Mouse (Mus musculus) forebrain, embryonic 12.5 days (tissue): ENCODE results near the gene Cir1. TPM values are rescaled to one million over a fixed set of nuclear protein-coding genes. Genes with fewer than 3 reads are reported as not detected.

ENCODE experiments used
- ATAC-seq: fragments of 200-750 bp; cut with Nextera tagmentation; 2 replicates; pipeline ENCODE4 v1.8.0; 2017; ENCODE audit warnings: moderate TSS enrichment; ENCODE audit not compliant: low FRiP score
- H3K27ac ChIP-seq: fragments of 300-500 bp; sonication (generic); 2 replicates; pipeline ENCODE4 v1.5.1; 2016; ENCODE audit warnings: mild to moderate bottlenecking
- H3K27me3 ChIP-seq: fragments of 300-500 bp; sonication (generic); 2 replicates; pipeline ENCODE4 v1.6.1; 2016; ENCODE audit warnings: mild to moderate bottlenecking
- H3K36me3 ChIP-seq: fragments of 300-500 bp; sonication (generic); replicated peaks from 2 replicates; pipeline ENCODE4 v1.6.1; 2016; ENCODE audit warnings: mild to moderate bottlenecking
- H3K4me1 ChIP-seq: fragments of 300-500 bp; sonication (generic); 2 replicates; pipeline ENCODE4 v1.6.1; 2016
- H3K4me2 ChIP-seq: fragments of 300-500 bp; sonication (generic); 2 replicates; pipeline ENCODE4 v1.6.1; 2016; ENCODE audit warnings: mild to moderate bottlenecking, moderate library complexity
- H3K4me3 ChIP-seq: fragments of 300-500 bp; sonication (generic); replicated peaks from 2 replicates; pipeline ENCODE4 v1.5.1; 2016; ENCODE audit warnings: mild to moderate bottlenecking
- H3K9ac ChIP-seq: fragments of 300-500 bp; sonication (generic); 2 replicates; pipeline ENCODE4 v1.6.1; 2016; ENCODE audit warnings: mild to moderate bottlenecking
- H3K9me3 ChIP-seq: fragments of 300-500 bp; sonication (generic); 2 replicates; pipeline ENCODE4 v1.6.1; 2016
- WGBS: fragments of 180-500 bp; shearing (Covaris S2); methylation state at CpG from one replicate; pipeline ENCODE4 v1.1.7; 2016; 5-methylcytosine and 5-hydroxymethylcytosine counted together
- polyA plus RNA-seq: library from polyadenylated mRNA; unstranded; fragments of >200 nt; fragmentation: Nextera tagmentation; extraction: Ambion mirVana; gene quantifications from 2 replicates; pipeline ENCODE4 v1.2.1, GENCODE M21; 2016

Gene Cir1
- 24.0 and 26.1 TPM in 2 replicates for polyA plus RNA-seq

- under 1% methylated on average over 64 of the region's 64 CpGs for WGBS
- H3K27ac ChIP-seq, result peak within 1 kb of the TSS; percentile 78
- no peaks in the 10 kb centered on the region for H3K9me3 ChIP-seq
- H3K27me3 ChIP-seq, result no peaks in the 10 kb centered on the region
- H3K4me2 ChIP-seq, result peak within 1 kb of the TSS; percentile 90
- peak within 1 kb of the TSS; percentile 70 for H3K4me3 ChIP-seq
- peak; percentile 97 for ATAC-seq
- peaks cover 19% of the 10 kb centered on the region for H3K36me3 ChIP-seq
- peak within 1 kb of the TSS; percentile 61 for H3K9ac ChIP-seq
- peaks cover 15% of the 10 kb centered on the region for H3K4me1 ChIP-seq
These were observed at the start of gene Cir1, which contains the start of gene Scrn3 for GRCm38 (mm10) chr2:73312152-73313116. Gene Cir1, minus strand, starts transcription at chr2:73312701. Gene Scrn3, plus strand, starts transcription at chr2:73312601.

DNA sequence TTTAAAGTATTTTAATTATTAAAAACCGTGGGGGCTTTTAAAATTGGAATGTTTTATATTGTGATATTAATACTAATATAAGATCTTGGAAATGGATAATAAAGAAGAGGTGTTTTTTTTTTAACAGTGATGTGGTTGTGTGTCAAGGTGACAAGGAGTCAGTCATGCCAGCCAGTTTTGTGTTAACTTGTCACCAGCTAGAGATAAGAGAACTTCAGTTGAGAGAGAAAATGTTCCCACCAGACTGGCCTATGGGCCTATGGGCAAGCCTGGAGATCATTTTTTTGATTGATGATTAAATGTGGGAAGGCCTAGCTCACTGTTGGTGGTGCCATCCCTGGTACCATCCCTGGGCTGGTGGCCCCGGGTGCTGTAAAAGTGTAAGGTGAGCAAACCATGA, 48.0 kb upstream of the Cir1 start:
- Histone ChIP-seq H3K27ac (no peak overlapping the region), H3K9me3 (no peaks in the 10 kb centered on the region), H3K9ac (no peak overlapping the region), H3K27me3 (no peaks in the 10 kb centered on the region), H3K4me2 (no peak overlapping the region), H3K36me3 (no peaks in the 10 kb centered on the region), H3K4me3 (no peak overlapping the region), H3K4me1 (no peaks in the 10 kb centered on the region)
- ATAC-seq, result no peak
- WGBS, result 82% methylated on average over 2 of the region's 2 CpGs

DNA sequence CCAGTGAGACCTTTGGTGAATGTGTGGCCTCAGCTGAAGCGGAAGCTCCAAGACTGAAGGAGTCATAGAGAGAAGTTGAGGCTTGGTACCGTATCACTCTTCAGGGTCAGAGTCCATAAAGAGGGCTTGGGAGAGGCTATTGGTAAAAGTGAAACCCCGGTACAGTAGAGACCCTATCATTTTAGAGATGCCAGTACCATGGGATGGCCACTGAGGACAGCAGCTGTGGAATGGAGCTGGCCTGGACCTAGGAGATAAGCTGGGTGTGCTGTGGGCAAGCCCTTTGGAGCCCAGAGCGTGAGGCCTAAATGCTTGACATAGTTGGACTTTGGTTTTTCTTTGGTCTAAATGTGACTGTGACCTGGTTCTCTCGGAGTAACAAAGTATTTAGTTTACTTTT, 47.4 kb upstream of the Cir1 start:
- Histone ChIP-seq H3K27ac (no peak overlapping the region), H3K4me3 (no peak overlapping the region), H3K9me3 (no peaks in the 10 kb centered on the region), H3K4me2 (no peak overlapping the region), H3K27me3 (no peaks in the 10 kb centered on the region), H3K4me1 (no peaks in the 10 kb centered on the region), H3K9ac (no peak overlapping the region), H3K36me3 (no peaks in the 10 kb centered on the region)
- no peak for ATAC-seq
- 91% methylated on average over 5 of the region's 5 CpGs for WGBS

DNA sequence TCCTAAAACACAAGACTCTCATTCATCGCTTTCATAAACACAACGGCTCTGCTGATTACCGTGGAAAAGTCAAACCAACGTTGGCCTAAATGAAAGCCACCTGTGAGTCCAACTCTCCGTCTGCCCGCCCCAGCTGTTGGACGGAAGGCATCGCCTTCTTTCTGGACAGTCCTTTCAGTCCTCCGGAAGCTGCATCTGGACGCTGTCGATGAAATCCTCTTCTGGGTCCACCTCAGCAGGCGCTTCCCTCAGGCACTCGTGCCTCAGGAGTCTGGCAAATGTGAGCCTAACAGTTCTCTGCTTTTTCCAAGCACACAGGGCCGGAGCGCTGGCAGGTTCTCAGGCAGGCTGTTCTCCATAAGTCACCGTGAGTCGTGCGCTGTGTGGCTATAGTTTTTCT, 44.5 kb upstream of the Cir1 start:
- Histone ChIP-seq H3K9ac (no peak overlapping the region), H3K9me3 (no peaks in the 10 kb centered on the region), H3K27ac (no peak overlapping the region), H3K4me2 (no peak overlapping the region), H3K36me3 (no peaks in the 10 kb centered on the region), H3K4me1 (peaks cover 3% of the 10 kb centered on the region; the same call in 1 of the 2 replicates), H3K4me3 (no peak overlapping the region), H3K27me3 (no peaks in the 10 kb centered on the region)
- ATAC-seq, result no peak
- 84% methylated on average over 18 of the region's 18 CpGs for WGBS

- Histone ChIP-seq H3K27ac (peak overlapping the region; percentile 44), H3K36me3 (no peaks in the 10 kb centered on the region), H3K9me3 (no peaks in the 10 kb centered on the region), H3K9ac (no peak overlapping the region), H3K4me2 (peak overlapping the region; percentile 29), H3K4me3 (no peak overlapping the region), H3K27me3 (no peaks in the 10 kb centered on the region), H3K4me1 (peaks cover 15% of the 10 kb centered on the region)
- peak; percentile 27; the same call in 1 of the 2 replicates for ATAC-seq
- WGBS, result 34% methylated on average over 7 of the region's 7 CpGs
These were observed 39.5 kb upstream of the Cir1 start for GRCm38 (mm10) chr2:73351927-73352374.

DNA sequence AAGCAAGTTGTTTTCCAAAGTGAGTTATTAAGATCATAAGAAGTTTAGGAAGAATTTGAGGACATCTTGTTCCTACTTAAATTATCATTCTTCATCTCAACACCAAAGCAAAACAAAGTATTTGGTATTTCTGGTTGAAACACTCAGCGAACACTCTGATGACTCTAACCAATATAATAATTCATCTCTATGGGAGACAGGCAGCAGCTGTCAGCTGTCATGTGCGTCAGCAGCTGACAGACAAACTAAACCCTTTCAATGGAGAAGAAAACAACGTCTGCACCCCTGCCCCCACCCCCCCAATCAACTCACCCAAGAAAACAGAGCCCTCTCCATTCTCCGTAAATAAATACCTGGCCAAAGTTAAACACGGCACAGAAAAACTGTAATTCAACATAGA, 39.0 kb upstream of the Cir1 start:
- Histone ChIP-seq H3K4me3 (no peak overlapping the region), H3K36me3 (no peaks in the 10 kb centered on the region), H3K4me1 (peaks cover 16% of the 10 kb centered on the region), H3K4me2 (peak overlapping the region; percentile 29), H3K27me3 (no peaks in the 10 kb centered on the region), H3K27ac (no peak overlapping the region), H3K9ac (no peak overlapping the region), H3K9me3 (no peaks in the 10 kb centered on the region)
- no peak; the same call in 1 of the 2 replicates for ATAC-seq
- 48% methylated on average over 5 of the region's 5 CpGs for WGBS

GRCm38 (mm10) chr2:73348221-73348620, 35.7 kb upstream of the Cir1 start:
- no peak for ATAC-seq

DNA sequence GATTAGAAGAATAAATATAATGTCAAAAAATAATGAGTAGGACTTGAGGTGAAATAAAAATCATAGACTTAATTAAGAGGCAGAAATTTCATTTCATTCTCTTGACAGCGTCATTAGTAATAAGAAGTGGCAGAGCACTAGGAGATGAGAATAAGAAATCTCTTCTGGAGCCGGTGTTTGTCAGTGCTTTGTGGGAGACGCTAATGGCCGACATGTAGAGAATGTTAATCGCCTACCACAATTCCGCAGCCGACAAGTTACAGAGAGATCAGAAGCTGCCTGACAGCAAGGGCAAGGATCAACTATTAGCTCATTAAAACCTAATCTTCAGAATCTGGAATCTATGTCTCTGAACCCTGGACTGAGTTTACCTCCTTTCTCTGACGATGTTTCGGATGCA, 35.3 kb upstream of the Cir1 start:
- H3K27ac ChIP-seq, result no peak overlapping the region
- no peaks in the 10 kb centered on the region for H3K36me3 ChIP-seq
- ATAC-seq, result no peak
- H3K9me3 ChIP-seq, result no peaks in the 10 kb centered on the region
- 55% methylated on average over 9 of the region's 9 CpGs for WGBS
- no peak overlapping the region for H3K4me3 ChIP-seq
- no peaks in the 10 kb centered on the region for H3K27me3 ChIP-seq
- no peak overlapping the region for H3K9ac ChIP-seq
- peaks cover 16% of the 10 kb centered on the region for H3K4me1 ChIP-seq
- no peak overlapping the region for H3K4me2 ChIP-seq

More at GRCm38 (mm10) chr2:73348221-73348620, 35.7 kb upstream of the Cir1 start:
- no peaks in the 10 kb centered on the region for H3K9me3 ChIP-seq
- H3K9ac ChIP-seq, result no peak overlapping the region
- no peaks in the 10 kb centered on the region for H3K27me3 ChIP-seq
- no peak overlapping the region for H3K4me2 ChIP-seq
- no peak overlapping the region for H3K4me3 ChIP-seq
- H3K27ac ChIP-seq, result no peak overlapping the region
- 86% methylated on average over 6 of the region's 6 CpGs for WGBS
- H3K4me1 ChIP-seq, result peaks cover 16% of the 10 kb centered on the region
- no peaks in the 10 kb centered on the region for H3K36me3 ChIP-seq

DNA sequence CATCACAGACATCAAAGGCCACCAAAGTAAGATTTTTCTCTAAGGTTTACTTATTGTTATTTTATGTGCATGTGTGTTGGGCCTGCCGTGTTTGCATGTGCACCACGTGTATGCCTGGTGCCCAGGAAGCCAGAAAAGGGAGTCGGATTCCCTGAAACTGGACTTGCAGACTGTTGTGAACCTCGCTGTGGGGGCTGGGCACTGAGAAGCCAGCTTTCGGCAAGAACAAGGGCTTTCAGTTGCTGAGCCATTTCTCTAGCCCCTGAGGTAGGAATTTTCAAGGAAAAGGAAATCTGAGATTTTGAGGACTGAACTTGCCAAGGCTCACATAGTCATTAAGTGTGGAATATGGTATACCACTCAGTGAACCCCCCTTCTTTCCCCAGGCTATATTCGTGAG, 34.6 kb upstream of the Cir1 start:
- Histone ChIP-seq H3K4me1 (peaks cover 15% of the 10 kb centered on the region), H3K4me3 (no peak overlapping the region), H3K27me3 (no peaks in the 10 kb centered on the region), H3K9me3 (no peaks in the 10 kb centered on the region), H3K4me2 (no peak overlapping the region), H3K36me3 (no peaks in the 10 kb centered on the region), H3K9ac (no peak overlapping the region), H3K27ac (no peak overlapping the region)
- WGBS, result 70% methylated on average over 6 of the region's 6 CpGs
- no peak for ATAC-seq

- no peak overlapping the region for H3K4me2 ChIP-seq
- H3K36me3 ChIP-seq, result no peaks in the 10 kb centered on the region
- WGBS, result 75% methylated on average over 13 of the region's 13 CpGs
- H3K9me3 ChIP-seq, result no peaks in the 10 kb centered on the region
- no peak for ATAC-seq
- H3K9ac ChIP-seq, result no peak overlapping the region
- peaks cover 9% of the 10 kb centered on the region for H3K4me1 ChIP-seq
- no peaks in the 10 kb centered on the region for H3K27me3 ChIP-seq
- no peak overlapping the region for H3K4me3 ChIP-seq
- no peak overlapping the region for H3K27ac ChIP-seq
These were observed 34.0 kb upstream of the Cir1 start for GRCm38 (mm10) chr2:73346345-73347086.

- no peaks in the 10 kb centered on the region for H3K36me3 ChIP-seq
- H3K9ac ChIP-seq, result no peak overlapping the region
- H3K27me3 ChIP-seq, result no peaks in the 10 kb centered on the region
- ATAC-seq, result no peak
- no peak overlapping the region for H3K27ac ChIP-seq
- H3K4me1 ChIP-seq, result peaks cover 9% of the 10 kb centered on the region
- WGBS, result 92% methylated on average over 4 of the region's 4 CpGs
- no peak overlapping the region for H3K4me3 ChIP-seq
- H3K9me3 ChIP-seq, result no peaks in the 10 kb centered on the region
- no peak overlapping the region for H3K4me2 ChIP-seq
These were observed 32.7 kb upstream of the Cir1 start for GRCm38 (mm10) chr2:73345204-73345603.

DNA sequence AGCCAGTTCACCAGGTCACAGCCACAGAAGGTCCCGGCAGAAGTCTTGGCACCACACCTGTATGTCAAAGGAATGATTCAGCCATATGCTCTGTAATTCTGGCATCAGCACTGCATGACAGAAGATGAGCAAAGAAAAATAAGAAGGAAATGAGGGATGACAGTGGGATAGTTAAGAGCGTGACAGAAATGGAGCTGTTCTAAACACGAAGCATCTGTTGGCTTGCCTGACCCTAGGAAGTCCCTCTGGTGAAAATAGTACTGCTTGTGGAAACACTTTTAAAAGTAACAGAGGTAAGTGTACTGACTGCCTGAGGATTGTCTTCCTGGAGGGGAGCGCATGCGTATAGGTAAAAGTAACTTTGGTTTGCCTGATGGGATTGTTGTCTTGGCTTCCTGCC, 31.2 kb upstream of the Cir1 start:
- ATAC-seq, result no peak
- no peaks in the 10 kb centered on the region for H3K9me3 ChIP-seq
- no peaks in the 10 kb centered on the region for H3K36me3 ChIP-seq
- H3K4me3 ChIP-seq, result no peak overlapping the region
- H3K27ac ChIP-seq, result no peak overlapping the region
- 92% methylated on average over 5 of the region's 5 CpGs for WGBS
- no peak overlapping the region for H3K9ac ChIP-seq
- peaks cover 9% of the 10 kb centered on the region for H3K4me1 ChIP-seq
- no peak overlapping the region for H3K4me2 ChIP-seq
- H3K27me3 ChIP-seq, result no peaks in the 10 kb centered on the region
